Mouse (Mus musculus): ENCODE data around the gene Trim67.

The Trim67 gene

GRCm38 (mm10) chr8:124792708-124793107 lies at the start of gene Trim67:
Gene Trim67 (plus strand): TSS chr8:124793092.
- DNase-seq (ENCODE audit: low read depth, low spot score), result peak; percentile 28

GRCm38 (mm10) chr8:124746661-124747060 lies 46.2 kb upstream of the Trim67 start:
- DNase-seq (ENCODE audit: low read depth, low spot score), result no peak

GRCm38 (mm10) chr8:124751191-124751590 lies 41.7 kb upstream of the Trim67 start:
- no peak for DNase-seq (ENCODE audit: low read depth, low spot score)

- DNase-seq (ENCODE audit: low read depth, low spot score), result peak; percentile 86
Observed at GRCm38 (mm10) chr8:124751709-124752173, 41.2 kb upstream of the Trim67 start, which contains the start of gene Fam89a. Gene Fam89a (minus strand): TSS chr8:124751832.

GRCm38 (mm10) chr8:124752325-124752862 lies 40.5 kb upstream of the Trim67 start:
- peak; percentile 48 for DNase-seq (ENCODE audit: low read depth, low spot score)

- DNase-seq (ENCODE audit: low read depth, low spot score), result no peak
Observed at GRCm38 (mm10) chr8:124754101-124754791, 38.6 kb upstream of the Trim67 start.

- no peak for DNase-seq (ENCODE audit: low read depth, low spot score)
Observed at GRCm38 (mm10) chr8:124754792-124755190, 38.1 kb upstream of the Trim67 start.

- DNase-seq (ENCODE audit: low read depth, low spot score), result no peak
Observed at GRCm38 (mm10) chr8:124755481-124755880, 37.4 kb upstream of the Trim67 start.

GRCm38 (mm10) chr8:124756153-124756552 lies 36.7 kb upstream of the Trim67 start:
- DNase-seq (ENCODE audit: low read depth, low spot score), result no peak

GRCm38 (mm10) chr8:124756601-124757000 lies 36.3 kb upstream of the Trim67 start:
- DNase-seq (ENCODE audit: low read depth, low spot score), result peak; percentile 63

- peak; percentile 77 for DNase-seq (ENCODE audit: low read depth, low spot score)
Observed at GRCm38 (mm10) chr8:124758544-124758943, 34.3 kb upstream of the Trim67 start.

- no peak for DNase-seq (ENCODE audit: low read depth, low spot score)
Observed at GRCm38 (mm10) chr8:124763061-124763460, 29.8 kb upstream of the Trim67 start.

- no peak for DNase-seq (ENCODE audit: low read depth, low spot score)
Observed at GRCm38 (mm10) chr8:124772389-124772788, 20.5 kb upstream of the Trim67 start.

- peak; percentile 84 for DNase-seq (ENCODE audit: low read depth, low spot score)
Observed at GRCm38 (mm10) chr8:124775695-124776094, 17.2 kb upstream of the Trim67 start.

- DNase-seq (ENCODE audit: low read depth, low spot score), result no peak
Observed at GRCm38 (mm10) chr8:124780236-124780635, 12.7 kb upstream of the Trim67 start.

GRCm38 (mm10) chr8:124782431-124782830 lies 10.5 kb upstream of the Trim67 start:
- no peak for DNase-seq (ENCODE audit: low read depth, low spot score)

GRCm38 (mm10) chr8:124783228-124783627 lies 9.7 kb upstream of the Trim67 start:
- DNase-seq (ENCODE audit: low read depth, low spot score), result no peak

- DNase-seq (ENCODE audit: low read depth, low spot score), result no peak
Observed at GRCm38 (mm10) chr8:124784613-124785012, 8.3 kb upstream of the Trim67 start.

- no peak for DNase-seq (ENCODE audit: low read depth, low spot score)
Observed at GRCm38 (mm10) chr8:124790676-124791075, 2.2 kb upstream of the Trim67 start.

GRCm38 (mm10) chr8:124791751-124792150 lies 1.1 kb upstream of the Trim67 start:
- DNase-seq (ENCODE audit: low read depth, low spot score), result no peak

- DNase-seq (ENCODE audit: low read depth, low spot score), result peak; percentile 18
Observed at GRCm38 (mm10) chr8:124792186-124792585, 706 bp upstream of the Trim67 start.

GRCm38 (mm10) chr8:124793172-124793651 lies 320 bp downstream of the Trim67 start:
- peak; percentile 77 for DNase-seq (ENCODE audit: low read depth, low spot score)
